Mouse (Mus musculus) midbrain, embryonic 16.5 days (tissue): ENCODE measurements around the gene Wsb2. TPM values are rescaled to one million over a fixed set of nuclear protein-coding genes. Genes with fewer than 3 reads are reported as not detected.
"Not testable (repeated sequence)": the region's sequence is repeated elsewhere in the genome, so short reads cannot be mapped to it uniquely, and the experiment has no call there.

ENCODE experiments used
- ATAC-seq: fragments of 200-750 bp; cut with Nextera tagmentation; 2 replicates; pipeline ENCODE4 v1.8.0; 2017; ENCODE audit warnings: moderate TSS enrichment
- H3K27ac ChIP-seq: fragments of 300-500 bp; sonication (generic); 2 replicates; pipeline ENCODE4 v1.5.1; 2014; ENCODE audit warnings: mild to moderate bottlenecking, low read length, mixed read lengths
- H3K27me3 ChIP-seq: fragments of 300-500 bp; sonication (generic); 2 replicates; pipeline ENCODE4 v1.6.1; 2014; ENCODE audit warnings: low read depth, low read length, mixed read lengths; ENCODE audit not compliant: control insufficient read depth, insufficient read depth
- H3K36me3 ChIP-seq: fragments of 300-500 bp; sonication (generic); 2 replicates; pipeline ENCODE4 v1.6.1; 2014; ENCODE audit warnings: mild to moderate bottlenecking, low read length, moderate library complexity, mixed read lengths; ENCODE audit not compliant: control insufficient read depth, insufficient read depth
- H3K4me1 ChIP-seq: fragments of 300-500 bp; sonication (generic); 2 replicates; pipeline ENCODE4 v1.6.1; 2014; ENCODE audit warnings: mild to moderate bottlenecking, low read length, mixed read lengths; ENCODE audit not compliant: control insufficient read depth, insufficient read depth
- H3K4me2 ChIP-seq: fragments of 300-500 bp; sonication (generic); 2 replicates; pipeline ENCODE4 v1.6.1; 2014; ENCODE audit warnings: mild to moderate bottlenecking, low read length, mixed read lengths
- H3K4me3 ChIP-seq: fragments of 300-500 bp; sonication (generic); 2 replicates; pipeline ENCODE4 v1.5.1; 2014; ENCODE audit warnings: low read depth, mild to moderate bottlenecking, low read length, moderate library complexity, mixed read lengths
- H3K9ac ChIP-seq: fragments of 300-500 bp; sonication (generic); 2 replicates; pipeline ENCODE4 v1.6.1; 2014; ENCODE audit warnings: low read depth, low read length, mixed read lengths
- H3K9me3 ChIP-seq: fragments of 300-500 bp; sonication (generic); replicated peaks from 2 replicates; pipeline ENCODE4 v1.6.1; 2014; ENCODE audit warnings: mild to moderate bottlenecking, low read length, mixed read lengths; ENCODE audit not compliant: control insufficient read depth, poor library complexity, severe bottlenecking
- WGBS: fragments of 180-500 bp; shearing (Covaris S2); extraction: QIAGEN DNeasy Blood & Tissue Kit; methylation state at CpG from one replicate; pipeline ENCODE4 v1.1.7; 2014; 5-methylcytosine and 5-hydroxymethylcytosine counted together
- polyA plus RNA-seq: library from polyadenylated mRNA; unstranded; fragments of >200 nt; fragmentation: Nextera tagmentation; extraction: Ambion mirVana; gene quantifications from 2 replicates; pipeline ENCODE4 v1.2.1, GENCODE M21; 2015

Wsb2 gene
- polyA plus RNA-seq, 1 experiment from 2014 or later = 309 TPM

GRCm38 (mm10) chr5:117373418-117373817 is 16.3 kb downstream of the Wsb2 start:
- ATAC-seq = no peak
- Histone ChIP-seq H3K4me3 (no peak overlapping the region), H3K27me3 (no peaks in the 10 kb centered on the region), H3K9ac (no peak overlapping the region), H3K36me3 (peaks cover 40% of the 10 kb centered on the region), H3K4me1 (no peaks in the 10 kb centered on the region), H3K27ac (no peak overlapping the region), H3K9me3 (no peaks in the 10 kb centered on the region), H3K4me2 (no peak overlapping the region)
- WGBS = 94% methylated on average over 9 of the region's 9 CpGs

- no peaks in the 10 kb centered on the region for H3K9me3 ChIP-seq
- no peaks in the 10 kb centered on the region for H3K27me3 ChIP-seq
- WGBS = 88% methylated on average over 7 of the region's 7 CpGs
- no peak overlapping the region for H3K4me3 ChIP-seq
- no peak overlapping the region for H3K27ac ChIP-seq
- no peaks in the 10 kb centered on the region for H3K4me1 ChIP-seq
- no peak overlapping the region for H3K9ac ChIP-seq
- H3K4me2 ChIP-seq = no peak overlapping the region
- H3K36me3 ChIP-seq = peaks cover 44% of the 10 kb centered on the region
- ATAC-seq = no peak
These were observed 17.4 kb downstream of the Wsb2 start for GRCm38 (mm10) chr5:117374372-117375049.

DNA sequence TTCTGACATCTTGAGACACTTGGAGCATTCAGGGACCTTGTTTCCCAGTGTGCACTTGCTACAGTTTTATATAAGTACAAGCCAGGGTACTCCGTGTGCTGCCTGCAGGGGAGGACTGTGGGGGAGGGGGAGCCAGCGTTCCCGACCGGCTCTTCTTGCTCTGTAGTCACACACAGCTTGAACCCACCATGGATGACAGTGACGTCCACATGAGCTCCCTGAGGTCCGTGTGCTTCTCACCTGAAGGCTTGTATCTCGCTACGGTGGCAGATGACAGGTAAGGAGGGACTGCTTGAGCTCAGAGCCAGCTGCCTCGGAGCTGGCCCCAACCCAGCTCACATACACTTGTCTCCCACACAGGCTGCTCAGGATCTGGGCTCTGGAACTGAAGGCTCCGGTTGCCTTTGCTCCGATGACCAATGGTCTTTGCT is 19.2 kb downstream of the Wsb2 start:
- no peak overlapping the region for H3K27ac ChIP-seq
- ATAC-seq = no peak
- WGBS = 81% methylated on average over 11 of the region's 11 CpGs
- no peaks in the 10 kb centered on the region for H3K4me1 ChIP-seq
- no peak overlapping the region for H3K9ac ChIP-seq
- H3K27me3 ChIP-seq = no peaks in the 10 kb centered on the region
- H3K9me3 ChIP-seq = no peaks in the 10 kb centered on the region
- no peak overlapping the region for H3K4me2 ChIP-seq
- peaks cover 32% of the 10 kb centered on the region for H3K36me3 ChIP-seq
- H3K4me3 ChIP-seq = no peak overlapping the region

DNA sequence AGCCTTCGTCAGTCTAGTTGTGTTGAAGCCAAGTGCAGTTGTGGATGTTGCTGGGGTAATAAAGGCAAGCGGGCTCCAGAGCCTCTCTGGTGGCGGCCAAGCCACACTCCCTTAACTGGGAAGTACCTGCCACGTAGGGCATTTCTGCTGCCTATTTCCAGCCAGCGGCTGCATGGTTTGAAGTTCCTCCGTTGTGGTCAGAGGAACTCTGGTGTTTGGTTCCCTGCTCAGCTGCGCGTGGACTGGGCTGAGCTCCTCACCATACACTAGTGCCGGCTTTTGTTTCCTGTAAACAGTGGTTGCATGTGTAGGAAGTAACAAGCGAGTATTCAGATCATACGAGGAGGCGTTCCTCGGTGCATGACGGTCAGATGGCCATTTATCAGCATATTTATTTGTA is 20.6 kb downstream of the Wsb2 start:
- H3K36me3 ChIP-seq = peaks cover 24% of the 10 kb centered on the region
- not testable (repeated sequence) for H3K4me3 ChIP-seq, H3K9me3 ChIP-seq, H3K4me1 ChIP-seq, H3K27ac ChIP-seq, H3K27me3 ChIP-seq, H3K9ac ChIP-seq, ATAC-seq, H3K4me2 ChIP-seq
- 95% methylated on average over 14 of the region's 14 CpGs for WGBS

GRCm38 (mm10) chr5:117380199-117380598 is 23.1 kb downstream of the Wsb2 start:
- H3K27me3 ChIP-seq = no peaks in the 10 kb centered on the region
- no peaks in the 10 kb centered on the region for H3K4me1 ChIP-seq
- no peaks in the 10 kb centered on the region for H3K9me3 ChIP-seq
- peaks cover 30% of the 10 kb centered on the region for H3K36me3 ChIP-seq
- H3K9ac ChIP-seq = no peak overlapping the region
- H3K4me2 ChIP-seq = no peak overlapping the region
- 83% methylated on average over 4 of the region's 4 CpGs for WGBS
- no peak overlapping the region for H3K27ac ChIP-seq
- no peak for ATAC-seq
- H3K4me3 ChIP-seq = no peak overlapping the region

GRCm38 (mm10) chr5:117381785-117382184 is 24.7 kb downstream of the Wsb2 start:
- Histone ChIP-seq H3K9me3 (no peaks in the 10 kb centered on the region), H3K27ac (no peak overlapping the region), H3K9ac (no peak overlapping the region), H3K4me3 (no peak overlapping the region), H3K4me2 (no peak overlapping the region), H3K4me1 (no peaks in the 10 kb centered on the region), H3K27me3 (no peaks in the 10 kb centered on the region), H3K36me3 (peaks cover 25% of the 10 kb centered on the region)
- 73% methylated on average over 7 of the region's 7 CpGs for WGBS
- no peak for ATAC-seq

GRCm38 (mm10) chr5:117383198-117383597 is 26.1 kb downstream of the Wsb2 start:
- Histone ChIP-seq H3K9ac (no peak overlapping the region), H3K27me3 (no peaks in the 10 kb centered on the region), H3K4me1 (peaks cover 3% of the 10 kb centered on the region), H3K4me2 (no peak overlapping the region), H3K36me3 (peaks cover 25% of the 10 kb centered on the region), H3K27ac (no peak overlapping the region), H3K4me3 (no peak overlapping the region), H3K9me3 (no peaks in the 10 kb centered on the region)
- no peak for ATAC-seq
- WGBS = 75% methylated on average over 12 of the region's 12 CpGs

DNA sequence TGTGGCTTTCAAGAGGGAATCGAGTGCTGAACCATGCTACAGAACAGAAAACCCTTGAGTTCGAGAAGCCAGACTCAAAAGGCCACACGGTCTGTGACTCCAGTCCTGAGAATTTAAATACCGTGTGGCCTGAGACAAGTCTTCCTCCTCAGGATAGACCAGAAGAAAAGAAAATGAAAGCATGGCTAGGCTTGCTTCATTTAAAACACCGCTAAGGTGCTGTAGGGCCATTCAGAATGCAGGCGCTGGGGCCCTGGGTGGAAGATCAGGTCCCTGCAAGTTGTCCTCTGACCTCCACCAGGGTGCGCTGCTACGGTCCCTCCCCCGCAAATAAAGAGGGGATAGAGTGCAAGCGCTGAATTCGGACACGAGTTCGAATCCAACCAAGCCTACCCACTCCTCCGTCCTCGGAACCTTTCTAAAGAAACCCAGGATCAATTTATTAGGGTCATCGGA is 31.2 kb downstream of the Wsb2 start:
- Histone ChIP-seq H3K9ac (peak overlapping the region; percentile 80), H3K36me3 (peaks cover 13% of the 10 kb centered on the region), H3K27ac (peak overlapping the region; percentile 53), H3K4me2 (peak overlapping the region; percentile 68), H3K9me3 (no peaks in the 10 kb centered on the region), H3K27me3 (no peaks in the 10 kb centered on the region), H3K4me3 (peak overlapping the region; percentile 73), H3K4me1 (peaks cover 6% of the 10 kb centered on the region)
- peak; percentile 30; the same call in 1 of the 2 replicates for ATAC-seq
- WGBS = 11% methylated on average over 16 of the region's 16 CpGs

DNA sequence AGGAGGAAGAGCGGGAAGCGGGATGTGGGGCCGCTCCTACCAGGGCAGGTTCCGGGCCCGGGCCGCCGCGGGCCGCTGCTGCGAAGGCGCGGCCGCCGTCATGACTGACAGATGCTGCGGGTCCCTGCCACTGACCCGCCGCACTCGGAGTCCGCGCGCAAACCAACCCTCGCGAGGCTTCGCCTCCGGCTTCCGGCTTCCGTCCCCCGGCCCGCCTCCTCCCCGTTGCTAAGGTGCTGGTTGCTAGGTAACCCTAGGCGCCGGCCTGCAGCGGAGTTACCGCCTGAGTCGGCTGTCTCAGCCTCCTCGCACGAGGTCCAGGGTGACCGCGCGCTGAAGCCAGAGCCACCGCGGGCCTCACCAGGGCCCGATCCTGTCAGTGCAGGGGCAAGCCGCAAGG is 31.8 kb downstream of the Wsb2 start, which contains the start of gene Rfc5:
Gene Rfc5, minus strand, starts transcription at position 171 of the 400 bp plus-strand sequence.
- peak; percentile 96 for ATAC-seq
- H3K4me1 ChIP-seq = peaks cover 6% of the 10 kb centered on the region
- H3K36me3 ChIP-seq = peaks cover 13% of the 10 kb centered on the region
- H3K9me3 ChIP-seq = no peaks in the 10 kb centered on the region
- no peaks in the 10 kb centered on the region for H3K27me3 ChIP-seq
- peak within 1 kb of the TSS; percentile 79 for H3K27ac ChIP-seq
- H3K4me3 ChIP-seq = peak within 1 kb of the TSS; percentile 73
- peak within 1 kb of the TSS; percentile 80 for H3K9ac ChIP-seq
- WGBS = under 1% methylated on average over 42 of the region's 44 CpGs
- peak within 1 kb of the TSS; percentile 68 for H3K4me2 ChIP-seq
